Mouse (Mus musculus) gastrocnemius, adult 8-10 months (tissue): ENCODE measurements around the gene Dcun1d5. TPM values are rescaled to one million over a fixed set of nuclear protein-coding genes. Genes with fewer than 3 reads are reported as not detected.
"Not testable (repeated sequence)": the region's sequence is repeated elsewhere in the genome, so short reads cannot be mapped to it uniquely, and the experiment has no call there.

Experiments used
- DNase-seq, 2 experiments: peaks; one replicate each; pipeline ENCODE4 v3.0.0; 2022; ENCODE audit warnings: low spot score in 2 of 2
- total RNA-seq, 4 experiments: library from RNA; stranded (reverse); gene quantifications; 2 replicates each; pipeline ENCODE4 v1.2.4; 2022

The Dcun1d5 gene
- total RNA-seq, result 10 to 100 TPM; 54.8 to 80.7 (median 69.8) TPM

GRCm38 (mm10) chr9:7184172-7184896 is at the start of gene Dcun1d5, which contains the start of gene Dync2h1:
Gene Dcun1d5, plus strand, starts transcription at chr9:7184520.
Gene Dync2h1, minus strand, starts transcription at chr9:7184446.
- peak; percentile 83 to 87 for DNase-seq

GRCm38 (mm10) chr9:7154391-7154790 is 29.9 kb upstream of the Dcun1d5 start:
- no peak for DNase-seq

- DNase-seq, result no peak
Observed at GRCm38 (mm10) chr9:7158605-7159004, 25.7 kb upstream of the Dcun1d5 start.

GRCm38 (mm10) chr9:7159718-7160117 is 24.6 kb upstream of the Dcun1d5 start:
- DNase-seq, result no peak

- DNase-seq, result no peak
Observed at GRCm38 (mm10) chr9:7160688-7161087, 23.6 kb upstream of the Dcun1d5 start.

GRCm38 (mm10) chr9:7167339-7167998 is 16.9 kb upstream of the Dcun1d5 start:
- no peak for DNase-seq

- DNase-seq, result no peak
Observed at GRCm38 (mm10) chr9:7173756-7174155, 10.6 kb upstream of the Dcun1d5 start.

- DNase-seq, result peak; percentile 72 to 81
Observed at GRCm38 (mm10) chr9:7176618-7177610, 7.4 kb upstream of the Dcun1d5 start.

GRCm38 (mm10) chr9:7184897-7185291 is 574 bp downstream of the Dcun1d5 start:
- peak; percentile 2 to 6 for DNase-seq

- not testable (repeated sequence) for DNase-seq
Observed at GRCm38 (mm10) chr9:7190694-7191093, 6.4 kb downstream of the Dcun1d5 start.

- no peak for DNase-seq
Observed at GRCm38 (mm10) chr9:7216240-7216639, 31.9 kb downstream of the Dcun1d5 start.

- no peak for DNase-seq
Observed at GRCm38 (mm10) chr9:7221024-7221423, 36.7 kb downstream of the Dcun1d5 start.

GRCm38 (mm10) chr9:7221460-7221859 is 37.1 kb downstream of the Dcun1d5 start:
- no peak for DNase-seq

GRCm38 (mm10) chr9:7238619-7239018 is 54.3 kb downstream of the Dcun1d5 start:
- no peak for DNase-seq

GRCm38 (mm10) chr9:7239967-7240366 is 55.6 kb downstream of the Dcun1d5 start:
- no peak for DNase-seq

- no peak for DNase-seq
Observed at GRCm38 (mm10) chr9:7252797-7253654, 68.7 kb downstream of the Dcun1d5 start.
